Mouse (Mus musculus) layer of hippocampus, adult 18-20 months (tissue): ENCODE data around the gene Cdk5. TPM values are rescaled to one million over a fixed set of nuclear protein-coding genes. Genes with fewer than 3 reads are reported as not detected.

Experiments used
- DNase-seq, 2 experiments: peaks; one replicate each; pipeline ENCODE4 v3.0.0; 2022; ENCODE audit warnings: low spot score in 2 of 2
- long read RNA-seq: library from polyadenylated mRNA; stranded (forward); transcript quantifications from one replicate; pipeline ENCODE4 v2.0.0, GENCODE M21; 2021
- total RNA-seq, 2 experiments: library from RNA; stranded (reverse); gene quantifications; 2 replicates each; pipeline ENCODE4 v1.2.3; 2021

Gene Cdk5
- 100 to 1,000 TPM; 126 to 133 TPM for total RNA-seq
- long read RNA-seq, transcript Cdk5-201 (12 exons, 2,059 nt), result major isoform, 70 of 95 reads
- long read RNA-seq, partial matches to known transcripts, result 11 of 95 reads
- long read RNA-seq, other reads (novel, unspliced or antisense), result 14 of 95 reads

- peak; percentile 100 for DNase-seq
These were observed at the start of gene Cdk5, which contains the start of gene Slc4a2 for GRCm38 (mm10) chr5:24423129-24424003. Cdk5 (minus strand) TSS chr5:24423530. Slc4a2 (plus strand) TSS chr5:24423837.

GRCm38 (mm10) chr5:24470600-24470999, 47.3 kb upstream of the Cdk5 start:
- DNase-seq, result peak; percentile 48 to 84

GRCm38 (mm10) chr5:24466762-24467161, 43.4 kb upstream of the Cdk5 start:
- no peak for DNase-seq

GRCm38 (mm10) chr5:24455613-24456012, 32.3 kb upstream of the Cdk5 start:
- DNase-seq, result no peak

GRCm38 (mm10) chr5:24455076-24455475, 31.7 kb upstream of the Cdk5 start:
- DNase-seq, result no peak

- no peak for DNase-seq
These were observed 30.6 kb upstream of the Cdk5 start for GRCm38 (mm10) chr5:24453985-24454303.

- DNase-seq, result no peak
These were observed 30.1 kb upstream of the Cdk5 start for GRCm38 (mm10) chr5:24453283-24453984.

GRCm38 (mm10) chr5:24452691-24453233, 29.4 kb upstream of the Cdk5 start:
- DNase-seq, result peak in 1 of 2 experiments; percentile 51

- DNase-seq, result no peak
These were observed 28.8 kb upstream of the Cdk5 start, which contains the start of gene Agap3 for GRCm38 (mm10) chr5:24452030-24452690. Agap3 (plus strand) TSS chr5:24452177.

GRCm38 (mm10) chr5:24451264-24452029, 28.1 kb upstream of the Cdk5 start:
- DNase-seq, result peak; percentile 79 to 93

GRCm38 (mm10) chr5:24447624-24448298, 24.4 kb upstream of the Cdk5 start, which contains the start of gene Tmub1:
Tmub1 (minus strand) TSS chr5:24447854.
- peak; percentile 79 to 86 for DNase-seq

GRCm38 (mm10) chr5:24446630-24447029, 23.3 kb upstream of the Cdk5 start:
- DNase-seq, result no peak

GRCm38 (mm10) chr5:24445428-24446080, 22.2 kb upstream of the Cdk5 start:
- DNase-seq, result no peak

GRCm38 (mm10) chr5:24444746-24445427, 21.6 kb upstream of the Cdk5 start, which contains the start of gene Fastk:
Fastk (minus strand) TSS chr5:24445287.
- peak; percentile 94 to 95 for DNase-seq

GRCm38 (mm10) chr5:24443927-24444326, 20.6 kb upstream of the Cdk5 start:
- no peak for DNase-seq

GRCm38 (mm10) chr5:24443204-24443603, 19.9 kb upstream of the Cdk5 start:
- no peak for DNase-seq

- DNase-seq, result no peak
These were observed 18.7 kb upstream of the Cdk5 start for GRCm38 (mm10) chr5:24442029-24442428.

GRCm38 (mm10) chr5:24441187-24441586, 17.9 kb upstream of the Cdk5 start:
- no peak for DNase-seq

- no peak for DNase-seq
These were observed 10.7 kb upstream of the Cdk5 start for GRCm38 (mm10) chr5:24433993-24434392.
